Mouse (Mus musculus) naive thymus-derived CD4-positive, alpha-beta T cell, adult 5 months (primary cell): Measurements from ENCODE around the gene Man2a1. TPM values are rescaled to one million over a fixed set of nuclear protein-coding genes. Genes with fewer than 3 reads are reported as not detected.

Experiments used
- polyA plus RNA-seq: library from polyadenylated mRNA; unstranded; fragments of 100-300 nt; shearing (Covaris generic); gene quantifications from one replicate; pipeline ENCODE4 v1.2.1, GENCODE M21; 2017

The Man2a1 gene
- polyA plus RNA-seq: 23.2 TPM

DNA sequence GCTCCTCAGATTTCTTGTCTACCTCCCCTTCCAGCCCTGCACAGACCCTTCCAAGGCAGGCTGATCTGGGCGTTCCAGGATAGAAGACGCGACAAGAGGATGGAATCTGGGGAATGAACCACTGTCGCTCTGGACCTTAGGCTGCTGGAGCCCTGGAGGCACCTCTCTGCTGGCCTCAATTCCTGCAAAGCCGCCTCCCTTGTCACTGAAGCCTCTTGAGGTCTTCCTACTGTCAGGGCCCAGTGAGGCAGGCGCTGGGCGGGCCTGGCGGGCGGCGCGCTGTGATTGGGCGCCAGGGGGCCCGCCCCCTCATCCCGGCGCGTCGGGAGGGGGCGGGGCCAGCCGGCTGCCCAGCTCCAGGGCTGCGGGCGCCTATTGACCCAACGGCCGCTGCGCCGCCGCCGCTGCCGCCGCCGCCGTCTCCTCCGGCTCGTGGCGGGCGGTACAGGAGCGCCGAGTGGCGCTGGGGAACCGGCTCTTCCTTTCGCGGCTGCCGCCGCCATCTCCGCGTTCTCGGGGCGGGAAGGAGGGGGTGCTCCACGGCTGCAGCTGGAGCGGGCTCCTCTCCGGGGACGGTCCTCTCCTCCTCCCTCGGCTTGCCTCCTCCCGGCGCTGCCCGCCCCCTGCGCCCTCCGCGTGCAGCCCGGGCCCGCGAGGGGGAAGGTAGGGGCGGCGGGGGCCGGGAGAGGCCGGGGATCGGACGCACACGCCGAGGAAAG lies at the start of gene Man2a1:
TSS of gene Man2a1 (plus strand) at position 365 of the 719 bp plus-strand sequence.

Other genes starting within 250 kb of the Man2a1 start
- not detected for gene 4930583I09Rik, start 235.3 kb downstream of the Man2a1 start, polyA plus RNA-seq